Mouse (Mus musculus) olfactory bulb, adult 2 months (tissue): Measurements from ENCODE around the gene Olfr651.

Experiments
- CTCF ChIP-seq: fragments of 200-500 bp; IDR thresholded peaks from 2 replicates; pipeline ENCODE4 v1.5.1; 2012; ENCODE audit warnings: low read depth, mild to moderate bottlenecking, low read length, moderate library complexity; ENCODE audit not compliant: insufficient read depth
- POLR2A ChIP-seq: fragments of 200-500 bp; IDR thresholded peaks from 2 replicates; pipeline ENCODE4 v1.6.1; 2012; ENCODE audit warnings: mild to moderate bottlenecking, low read depth, low read length, moderate library complexity; ENCODE audit not compliant: insufficient read depth

DNA sequence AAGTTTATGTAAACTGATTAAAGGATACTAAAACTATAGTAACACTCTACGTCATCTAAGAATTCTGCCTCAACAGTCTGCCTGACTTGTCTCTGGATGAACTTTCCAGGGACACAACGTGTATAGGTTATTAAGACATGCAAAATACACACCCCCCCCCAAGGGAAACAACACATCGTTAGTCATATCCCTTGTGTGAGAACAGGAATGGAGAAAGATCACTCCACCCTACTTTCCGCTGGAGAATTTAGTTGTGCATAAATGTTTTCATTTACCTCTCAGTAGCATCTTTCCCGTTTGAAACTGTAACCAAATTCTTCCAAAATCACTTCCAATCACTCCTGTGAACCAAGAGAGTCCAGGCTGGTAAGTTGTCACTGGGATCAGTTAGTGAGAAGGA lies at the start of gene Olfr651:
- no peak for TF ChIP-seq CTCF
- TF ChIP-seq POLR2A = no peak
